Mouse (Mus musculus) Patski (cell line): ENCODE measurements around the gene Shh. TPM values are rescaled to one million over a fixed set of nuclear protein-coding genes. Genes with fewer than 3 reads are reported as not detected.

Experiments
- ATAC-seq: fragments of 100-300 bp; one replicate; pipeline ENCODE4 v1.8.0; 2021
- CTCF ChIA-PET: fragments of 350-600 bp; sonication (Branson Sonifier 250); formaldehyde crosslinking; loops from one replicate; lab custom pipeline; 2022; ENCODE audit warnings: inconsistent platforms; lab: Charles Lee
- POLR2A ChIA-PET: fragments of 350-600 bp; sonication (Branson Sonifier 250); formaldehyde crosslinking; loops from one replicate; lab custom pipeline; 2022; ENCODE audit warnings: antibody characterized with exemption, inconsistent platforms; lab: Charles Lee
- DNase-seq: peaks from one replicate; pipeline ENCODE4 v3.0.0-alpha.2; 2011; ENCODE audit warnings: low read depth, low spot score
- H3K27me3 ChIP-seq: fragments of 371-371 bp; one replicate; pipeline ENCODE4 v1.5.1; 2021
- CTCF ChIP-seq: fragments of 100-300 bp; IDR thresholded peaks from one replicate; pipeline ENCODE4 v1.5.1; 2021
- in situ Hi-C: fragments of 300-500 bp; cut with MboI; formaldehyde crosslinking; loops from 3 replicates; pipeline ENCODE4 v1.11.1; 2018; ENCODE audit warnings: low pct_unique_long_range_greater_than_20kb, mixed read lengths
- polyA plus RNA-seq: library from polyadenylated mRNA; unstranded; gene quantifications from one replicate; pipeline ENCODE4 v1.2.3, GENCODE M21; 2021

The Shh gene
- 0.01 TPM for polyA plus RNA-seq

DNA sequence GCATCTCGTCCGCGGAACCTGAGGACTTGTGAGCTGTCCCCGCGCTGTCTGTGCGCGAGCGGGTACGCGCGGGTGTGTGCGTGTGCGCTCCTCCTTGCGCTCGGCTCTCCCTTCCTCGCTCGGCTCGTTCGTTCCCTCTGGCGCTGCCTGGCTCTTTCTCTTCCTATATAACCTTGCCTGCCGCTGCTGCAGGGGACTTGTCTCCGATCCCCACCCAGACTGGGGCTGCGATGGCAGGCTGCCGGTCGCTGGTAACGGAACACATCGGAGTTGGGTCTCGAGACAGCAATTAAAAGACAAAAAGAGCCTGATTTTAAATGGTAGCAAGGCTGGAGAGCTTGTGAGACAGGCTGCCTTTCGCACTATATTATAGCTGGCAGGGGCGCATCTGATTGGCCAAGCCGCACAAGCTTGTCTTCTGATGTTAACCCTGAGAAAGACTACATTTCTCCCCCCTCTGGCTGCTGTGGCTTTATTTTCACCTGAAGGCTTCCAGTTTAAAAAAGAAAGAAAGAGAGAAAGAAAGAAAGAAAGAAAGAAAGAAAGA is at the start of gene Shh:
Gene Shh (minus strand): TSS at position 497 of the 547 bp plus-strand sequence.
- no peak for TF ChIP-seq CTCF
- DNase-seq = no peak
- no peak for ATAC-seq
- in situ Hi-C loops = no loop called here
- CTCF ChIA-PET = no interaction called here
- POLR2A ChIA-PET = no interaction called here
- peaks cover 38% of the 10 kb centered on the region for H3K27me3 ChIP-seq

DNA sequence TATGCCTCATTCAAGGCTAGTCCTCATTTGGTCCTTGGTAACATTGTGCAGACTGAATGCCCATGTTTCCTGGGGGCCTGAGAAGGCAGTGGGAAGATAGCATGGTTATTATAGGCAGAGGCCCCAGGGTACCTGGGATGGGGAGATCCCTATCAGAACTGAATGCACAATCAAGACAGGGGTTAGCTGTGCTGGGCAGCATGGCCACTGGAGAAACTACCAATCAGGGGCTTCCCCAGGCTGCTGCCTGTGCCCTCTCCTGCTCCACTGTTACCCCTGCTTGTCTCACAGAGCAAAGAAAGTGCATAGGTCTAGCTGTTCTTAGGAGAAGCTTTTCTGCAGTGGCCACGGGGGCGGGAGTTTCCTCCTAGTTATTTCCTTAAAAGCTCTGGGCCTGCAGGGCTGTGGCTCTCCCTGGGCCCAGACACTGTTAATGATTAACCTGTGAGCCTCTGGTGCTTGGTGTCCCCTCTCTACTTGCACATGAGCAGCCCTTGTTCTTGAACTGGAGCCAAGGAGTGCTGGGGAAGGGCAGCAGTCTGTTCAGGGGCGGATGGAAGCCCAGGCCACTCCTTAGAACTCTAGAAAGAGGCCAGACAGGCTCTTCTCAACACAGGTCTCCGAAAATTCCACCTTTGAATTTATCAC is 33.9 kb upstream of the Shh start:
- ChIA-PET CTCF (no interaction called here), POLR2A (no interaction called here)
- ATAC-seq (peak; percentile 66), DNase-seq (peak; percentile 35)
- in situ Hi-C loops = no loop called here
- H3K27me3 ChIP-seq = peaks cover 3% of the 10 kb centered on the region
- TF ChIP-seq CTCF = no peak

DNA sequence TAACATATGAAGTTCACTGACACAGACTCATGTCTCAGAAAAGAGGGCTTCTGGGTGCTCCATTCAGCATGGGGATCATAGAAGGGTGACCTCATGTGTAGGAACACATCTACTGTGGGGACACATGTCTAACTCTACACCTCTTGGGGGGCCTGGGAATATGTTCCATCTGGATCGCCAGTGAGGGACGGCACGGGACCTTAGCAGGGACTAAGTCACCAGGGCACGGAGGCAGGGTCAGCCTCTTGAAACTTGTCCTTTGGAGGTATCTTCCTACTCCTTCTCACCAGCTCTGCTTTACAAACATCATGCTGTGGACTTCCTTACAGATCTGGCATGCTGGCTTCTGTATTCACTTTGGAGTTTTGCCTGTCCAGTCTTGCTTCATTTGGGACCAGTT is 31.8 kb upstream of the Shh start:
- ATAC-seq = no peak
- no peak for TF ChIP-seq CTCF
- ChIA-PET POLR2A (no interaction called here), CTCF (interaction anchor here (1.8 kb wide), 1 partner anchor 21 kb away, joined by 8 read pairs; no protein-coding TSS in a partner anchor)
- no peak for DNase-seq
- in situ Hi-C loops = no loop called here
- H3K27me3 ChIP-seq = peaks cover 5% of the 10 kb centered on the region

DNA sequence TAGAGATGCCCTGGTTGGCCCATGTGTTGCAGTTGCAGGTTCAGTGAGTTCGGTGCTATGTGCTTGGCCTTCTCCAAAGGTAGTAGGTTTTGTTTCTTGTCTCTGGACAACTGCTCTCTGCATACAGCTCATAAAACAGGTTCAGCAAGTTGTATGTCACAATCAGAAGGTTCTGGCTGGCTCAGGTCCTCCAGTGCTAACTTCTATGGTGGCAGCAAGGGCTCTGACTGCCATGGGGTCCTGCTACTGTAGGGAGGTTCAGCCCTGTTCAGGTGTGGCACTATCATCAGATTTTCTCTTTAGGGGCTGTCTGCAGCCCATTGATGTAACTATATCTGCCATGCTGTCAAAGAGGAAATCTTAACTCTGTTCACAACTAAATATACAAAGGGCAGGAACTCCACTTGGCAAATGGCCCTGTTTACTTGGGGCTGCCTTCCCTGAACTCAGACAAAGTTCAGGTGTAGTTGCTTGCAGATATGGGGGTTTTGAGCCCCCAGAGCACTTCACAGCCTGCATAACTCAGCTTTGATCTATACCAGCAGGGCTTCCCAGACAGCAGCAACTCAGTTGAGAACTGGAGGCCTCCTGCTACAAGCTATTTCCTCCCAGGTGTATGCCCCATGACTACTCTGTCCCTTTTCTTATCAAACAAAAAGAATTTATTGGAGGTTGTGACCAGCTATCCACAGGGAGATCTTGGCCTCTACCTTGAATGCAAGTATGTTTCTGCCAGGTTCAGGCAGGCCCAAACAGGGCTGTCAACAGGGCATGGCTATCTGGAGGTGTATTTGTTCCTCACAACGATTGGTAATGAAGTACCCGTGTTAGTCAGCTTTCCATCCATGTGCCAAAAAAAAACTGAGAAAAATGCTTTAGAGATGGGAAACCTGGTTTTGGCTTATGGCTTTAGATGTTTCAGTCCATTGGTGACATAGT is 28.9 kb upstream of the Shh start:
- in situ Hi-C loops = no loop called here
- POLR2A ChIA-PET = no interaction called here

DNA sequence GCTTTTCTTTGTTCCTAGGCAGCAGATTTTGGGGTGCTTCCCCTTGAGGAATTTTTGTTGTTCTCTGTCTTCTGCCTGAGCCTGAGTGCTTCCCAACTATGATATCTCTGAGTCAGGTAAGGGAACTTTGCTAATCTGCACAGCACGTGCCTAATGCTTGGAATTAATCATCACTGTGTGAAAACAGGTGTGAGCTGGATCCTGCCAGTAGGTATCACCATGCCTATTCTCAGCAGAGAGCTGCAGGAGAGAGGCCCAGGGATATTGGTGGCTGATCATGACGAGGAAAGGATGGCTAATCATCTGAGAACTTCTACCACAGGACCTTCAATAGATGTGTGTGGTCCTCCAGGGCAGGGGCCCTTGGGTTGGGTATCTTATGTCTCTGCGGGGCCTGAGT is 26.5 kb upstream of the Shh start:
- DNase-seq (no peak), ATAC-seq (no peak)
- no peak for TF ChIP-seq CTCF
- peaks cover 16% of the 10 kb centered on the region for H3K27me3 ChIP-seq
- in situ Hi-C loops = no loop called here
- POLR2A ChIA-PET = no interaction called here
- CTCF ChIA-PET = no interaction called here

More for the DNA sequence above, 28.9 kb upstream of the Shh start:
- DNase-seq (no peak), ATAC-seq (no peak)
- H3K27me3 ChIP-seq = peaks cover 16% of the 10 kb centered on the region
- no peak for TF ChIP-seq CTCF
- CTCF ChIA-PET = no interaction called here

DNA sequence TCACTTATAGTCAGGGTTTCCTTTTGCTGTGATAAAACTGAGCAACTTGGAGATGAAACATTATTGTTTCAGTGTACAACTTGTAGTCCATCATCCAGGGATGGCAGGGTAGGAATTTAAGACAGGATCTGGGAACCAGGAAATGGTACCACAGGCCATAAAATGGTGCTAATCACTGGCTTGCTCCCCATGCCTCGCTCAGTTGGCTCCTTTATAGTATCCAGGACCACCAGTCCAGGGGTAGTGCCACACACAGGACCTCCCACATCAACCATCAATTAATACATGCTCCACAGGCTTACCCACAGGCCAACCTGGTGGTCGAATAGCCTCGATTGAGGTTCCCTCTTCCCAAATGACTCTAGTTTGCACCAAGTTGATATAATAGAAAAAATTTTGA is 15.9 kb upstream of the Shh start:
- POLR2A ChIA-PET = no interaction called here
- no peak for DNase-seq

DNA sequence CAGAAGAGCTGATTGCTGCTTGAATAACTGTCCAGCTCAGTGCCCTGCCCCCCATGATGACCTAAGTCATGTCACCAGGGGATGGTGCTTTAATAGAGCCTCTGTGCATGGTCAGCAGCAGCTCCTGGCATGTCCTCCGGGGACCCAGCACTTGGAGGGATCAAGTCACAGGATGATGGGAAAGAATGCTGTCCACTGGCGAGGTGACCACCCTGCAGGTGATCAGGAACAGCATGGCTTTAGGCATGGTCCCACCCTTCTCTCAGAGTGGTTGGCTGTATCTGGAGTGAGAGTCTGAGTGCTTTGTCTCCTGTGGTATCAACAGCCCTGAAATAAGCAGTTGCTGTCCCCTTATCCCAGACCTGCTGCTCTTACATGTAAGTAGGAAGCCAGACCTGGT is 14.7 kb upstream of the Shh start:
- no peak for TF ChIP-seq CTCF
- H3K27me3 ChIP-seq = peaks cover 8% of the 10 kb centered on the region
- CTCF ChIA-PET = no interaction called here
- no peak for DNase-seq
- in situ Hi-C loops = no loop called here
- no peak for ATAC-seq
- POLR2A ChIA-PET = no interaction called here

More for the DNA sequence above, 15.9 kb upstream of the Shh start:
- no peak for ATAC-seq
- H3K27me3 ChIP-seq = peaks cover 4% of the 10 kb centered on the region
- in situ Hi-C loops = no loop called here
- no peak for TF ChIP-seq CTCF
- CTCF ChIA-PET = no interaction called here

DNA sequence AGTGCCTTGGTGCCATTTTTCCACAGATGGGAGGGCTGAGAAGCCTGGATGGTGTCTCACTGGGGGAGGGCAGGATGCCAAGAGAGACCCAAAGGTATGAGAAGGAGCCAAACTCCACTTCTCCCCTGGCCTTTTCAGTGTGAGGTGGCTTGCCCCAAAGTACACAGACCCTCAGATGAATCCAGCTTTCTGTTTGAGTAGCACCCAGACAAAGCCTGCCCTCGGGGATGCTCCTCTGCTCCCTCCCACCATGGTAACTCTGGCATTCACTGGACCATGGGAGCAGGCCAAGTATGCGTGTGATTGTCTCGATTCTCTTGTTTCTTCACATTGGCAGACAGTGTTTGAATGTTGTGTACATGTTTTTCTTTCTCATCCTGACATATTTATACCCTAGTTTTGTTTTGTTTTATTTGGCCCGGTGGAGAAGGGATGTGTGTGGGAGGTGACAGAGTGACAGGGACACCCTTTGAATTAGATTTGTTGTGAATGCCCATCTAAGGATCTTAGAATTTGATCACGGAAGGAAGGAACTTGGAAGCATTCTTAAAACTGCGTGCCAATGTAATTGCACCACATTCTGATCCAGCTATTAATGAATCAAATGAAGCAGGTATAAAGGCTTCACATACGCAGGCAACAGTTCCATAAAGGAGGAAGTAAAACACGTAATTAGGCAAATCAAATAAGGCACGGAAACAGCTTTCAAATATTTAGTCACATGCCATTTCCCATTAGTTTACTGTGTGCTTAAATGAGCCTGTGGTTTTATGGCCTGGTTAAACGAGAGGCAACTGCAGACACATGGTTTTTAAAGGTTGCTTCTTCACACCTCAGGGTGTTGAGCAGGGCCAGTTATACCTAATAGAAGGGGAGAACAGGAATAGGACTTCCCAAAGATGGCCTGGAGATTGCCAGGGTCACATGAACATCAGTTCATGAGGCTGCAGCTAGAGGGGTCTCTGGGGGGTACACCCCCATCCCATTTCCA is 9.6 kb upstream of the Shh start:
- POLR2A ChIA-PET = no interaction called here
- peaks cover 17% of the 10 kb centered on the region for H3K27me3 ChIP-seq

DNA sequence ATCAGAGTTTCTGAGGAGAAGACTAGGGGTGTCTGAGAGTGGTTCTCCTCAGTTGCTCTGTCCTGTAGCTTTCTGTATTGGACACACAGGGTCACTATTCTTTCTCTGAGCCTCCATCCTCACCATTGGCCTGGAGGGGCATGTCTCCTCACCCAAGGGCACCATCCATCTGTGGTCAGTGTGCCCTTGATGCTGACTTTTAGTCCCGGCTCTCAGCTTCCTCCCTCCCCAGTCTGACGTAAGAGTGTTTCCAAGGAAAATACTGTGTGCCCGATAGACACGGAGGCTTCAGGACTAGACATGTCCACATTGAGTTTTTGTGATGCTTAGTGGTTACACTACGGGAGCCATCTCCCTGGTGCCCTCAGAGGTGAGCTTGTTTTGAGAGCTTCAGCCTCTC is 6.5 kb upstream of the Shh start:
- CTCF ChIA-PET = no interaction called here
- no peak for TF ChIP-seq CTCF
- H3K27me3 ChIP-seq = peaks cover 20% of the 10 kb centered on the region
- in situ Hi-C loops = no loop called here
- ATAC-seq (no peak), DNase-seq (no peak)
- POLR2A ChIA-PET = no interaction called here

More for the DNA sequence above, 9.6 kb upstream of the Shh start:
- no peak for TF ChIP-seq CTCF
- CTCF ChIA-PET = interaction anchor here (1.1 to 1.5 kb wide), 2 partner anchors 23 to 25 kb away, joined by 4 to 8 read pairs; no protein-coding TSS in a partner anchor
- DNase-seq = no peak
- in situ Hi-C loops = no loop called here
- ATAC-seq = no peak
